Comparison of ENCODE assay signal across 8 mouse cellular contexts in genomic region chr1:90690591-90691116, GRCm38 (mm10).
DNase-seq lines count a peak whose midpoint lies in the region; ATAC-seq and TF ChIP-seq lines count a peak whose summit lies in the region.

No protein-coding gene starts in this region.

- no peaks in the 10 kb centered on the region for H3K27me3 ChIP-seq in forebrain, postnatal 0 days (ENCODE audit: insufficient read depth, low read length)
- H3K27me3 ChIP-seq in forebrain, embryonic 15.5 days: no peaks in the 10 kb centered on the region
- H3K27me3 ChIP-seq in heart, postnatal 0 days (ENCODE audit: control insufficient read depth, insufficient read depth, low read length): no peaks in the 10 kb centered on the region

- DNase-seq in forebrain, postnatal 0 days: no peak
- DNase-seq in brain, adult 2 months (ENCODE audit: low read depth, low spot score): peak; percentile 77
- no peak for DNase-seq in heart, postnatal 0 days (ENCODE audit: low spot score)
- peak; percentile 34 to 54 for DNase-seq in layer of hippocampus, postnatal 14 days (ENCODE audit: low spot score in 2 of 2)
- peak; percentile 41 to 59 for DNase-seq in right cerebral cortex, postnatal 10 days (ENCODE audit: low spot score in 2 of 2)
- no peak for DNase-seq in ovary, postnatal 36 days (ENCODE audit: low spot score)
- DNase-seq in thymus, postnatal 25 days: no peak

- no peak overlapping the region for H3K9ac ChIP-seq in forebrain, postnatal 0 days
- H3K9ac ChIP-seq in forebrain, embryonic 15.5 days (replicated peaks): no peak overlapping the region
- no peak overlapping the region for H3K9ac ChIP-seq in heart, postnatal 0 days (replicated peaks; ENCODE audit: low read depth, low read length)

- ATAC-seq in forebrain, postnatal 0 days: peak; percentile 20; the same call in 1 of the 2 replicates
- no peak for ATAC-seq in forebrain, embryonic 15.5 days (replicated peaks)
- peak; percentile 74 for ATAC-seq in heart, postnatal 0 days (ENCODE audit: insufficient read depth, low read depth)

- H3K4me3 ChIP-seq in forebrain, postnatal 0 days (ENCODE audit: low read depth, low read length): no peak overlapping the region
- no peak overlapping the region for H3K4me3 ChIP-seq in forebrain, embryonic 15.5 days
- H3K4me3 ChIP-seq in heart, postnatal 0 days (ENCODE audit: low read depth, low read length): no peak overlapping the region

- no peak overlapping the region for H3K27ac ChIP-seq in forebrain, postnatal 0 days (ENCODE audit: low read depth, low read length)
- H3K27ac ChIP-seq in forebrain, embryonic 15.5 days (replicated peaks): no peak overlapping the region
- peak overlapping the region; percentile 15 for H3K27ac ChIP-seq in heart, postnatal 0 days (ENCODE audit: low read depth)

- TF ChIP-seq CTCF in forebrain, postnatal 0 days (IDR thresholded peaks at IDR 0.05; ENCODE audit: low read depth): no peak
- no peak for TF ChIP-seq CTCF in heart, postnatal 0 days (IDR thresholded peaks at IDR 0.05; ENCODE audit: low read depth)

- no peaks in the 10 kb centered on the region for H3K4me1 ChIP-seq in forebrain, postnatal 0 days (ENCODE audit: insufficient read depth)
- H3K4me1 ChIP-seq in forebrain, embryonic 15.5 days: no peaks in the 10 kb centered on the region
- no peaks in the 10 kb centered on the region for H3K4me1 ChIP-seq in heart, postnatal 0 days (ENCODE audit: control insufficient read depth, insufficient read depth)

- no peak for TF ChIP-seq EP300 in heart, postnatal 0 days (IDR thresholded peaks at IDR 0.05; ENCODE audit: low read depth)

- no peaks in the 10 kb centered on the region for H3K36me3 ChIP-seq in forebrain, postnatal 0 days (ENCODE audit: insufficient read depth)
- no peaks in the 10 kb centered on the region for H3K36me3 ChIP-seq in forebrain, embryonic 15.5 days
- no peaks in the 10 kb centered on the region for H3K36me3 ChIP-seq in heart, postnatal 0 days (replicated peaks; ENCODE audit: control insufficient read depth, insufficient read depth, low read length)

- no peaks in the 10 kb centered on the region for H3K9me3 ChIP-seq in forebrain, postnatal 0 days (ENCODE audit: low read length)
- no peaks in the 10 kb centered on the region for H3K9me3 ChIP-seq in forebrain, embryonic 15.5 days
- H3K9me3 ChIP-seq in heart, postnatal 0 days (replicated peaks; ENCODE audit: control insufficient read depth, low read length): no peaks in the 10 kb centered on the region

- H3K4me2 ChIP-seq in forebrain, postnatal 0 days (ENCODE audit: low read depth): no peak overlapping the region
- H3K4me2 ChIP-seq in forebrain, embryonic 15.5 days (replicated peaks): no peak overlapping the region
- H3K4me2 ChIP-seq in heart, postnatal 0 days (ENCODE audit: low read depth, low read length): no peak overlapping the region

- WGBS in forebrain, postnatal 0 days: 62% methylated on average over 4 of the region's 4 CpGs
- WGBS in forebrain, embryonic 15.5 days: 77% methylated on average over 4 of the region's 4 CpGs
- WGBS in heart, postnatal 0 days: 40% methylated on average over 4 of the region's 4 CpGs

Comparison
In these comparisons a context has a peak if more than half of its experiments do, and no peak if none do; other contexts are left out.
1. DNase-seq: peak in brain, adult 2 months (single experiment), layer of hippocampus, postnatal 14 days (2 of 2) and right cerebral cortex, postnatal 10 days (2 of 2); none in forebrain, postnatal 0 days (single experiment), heart, postnatal 0 days (single experiment), ovary, postnatal 36 days (single experiment) and thymus, postnatal 25 days (single experiment).